Mouse (Mus musculus) T-cell, adult 66 days (primary cell): Measurements from ENCODE around the gene Nudt10. TPM values are rescaled to one million over a fixed set of nuclear protein-coding genes. Genes with fewer than 3 reads are reported as not detected.

ENCODE experiments used
- total RNA-seq, 2 experiments: library from RNA; stranded (reverse); gene quantifications; 3 replicates in 1 of 2; 4 replicates in 1 of 2; pipeline ENCODE4 v1.2.4; 2023

The Nudt10 gene
- not detected for total RNA-seq

DNA sequence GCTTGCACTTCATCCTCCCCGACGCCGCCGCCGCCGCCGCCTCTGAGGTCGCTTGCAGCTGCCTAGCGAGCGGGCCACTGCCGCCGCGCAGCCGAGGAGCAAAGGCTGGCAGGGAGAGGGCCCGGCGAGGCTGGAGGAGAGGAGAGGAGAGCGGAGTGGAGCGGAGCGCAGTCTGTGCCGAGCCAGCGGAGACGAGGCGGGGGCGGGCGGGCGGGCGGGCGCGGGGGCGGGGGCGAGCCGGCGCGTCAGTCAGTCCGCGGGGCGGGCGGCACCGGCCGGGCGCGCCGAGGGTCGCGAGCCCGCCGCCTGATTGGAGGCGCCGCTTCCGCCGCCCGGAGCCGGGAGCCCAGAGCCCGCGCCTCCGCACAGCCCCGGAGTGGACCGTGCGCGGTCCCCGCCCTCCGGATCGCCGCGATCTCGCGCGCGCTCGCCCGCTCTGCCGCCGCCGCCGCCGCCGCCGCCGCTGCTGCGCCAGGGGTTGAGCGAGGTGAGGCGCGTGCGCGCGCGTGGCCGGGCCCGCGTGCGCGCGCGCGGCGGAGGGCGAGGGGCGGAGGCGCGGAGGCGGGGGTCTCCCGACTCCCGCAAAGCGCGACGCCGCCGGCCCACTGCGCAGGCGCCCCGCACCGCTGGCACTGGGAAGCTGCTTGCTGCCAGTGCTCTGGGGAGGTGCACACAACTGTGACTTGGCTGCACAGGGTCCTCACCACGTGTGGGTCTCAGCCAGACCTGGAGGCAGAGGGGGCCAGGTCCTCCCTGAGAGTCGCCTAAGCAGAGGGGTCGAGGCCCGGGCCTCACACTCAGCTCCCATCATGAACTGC, at the start of gene Nudt10:
Nudt10 (minus strand) TSS at position 193 of the 818 bp plus-strand sequence.

Other genes starting within 250 kb of the Nudt10 start
- not detected for gene Nudt11, start 125.6 kb downstream of the Nudt10 start, total RNA-seq
- gene AU022751, start 89.6 kb downstream of the Nudt10 start, total RNA-seq = not detected
- gene Bmp15, start 147.7 kb upstream of the Nudt10 start, total RNA-seq = not detected
- gene Shroom4, start 226.8 kb upstream of the Nudt10 start, total RNA-seq = not detected